Mouse (Mus musculus): Measurements from ENCODE around the gene Gm16181. TPM values are rescaled to one million over a fixed set of nuclear protein-coding genes. Genes with fewer than 3 reads are reported as not detected.

The Gm16181 gene
- 0.57 TPM in 1 of 2 replicates, not detected in the other for polyA plus RNA-seq (2015; fragmentation: Nextera tagmentation; extraction: Ambion mirVana)

DNA sequence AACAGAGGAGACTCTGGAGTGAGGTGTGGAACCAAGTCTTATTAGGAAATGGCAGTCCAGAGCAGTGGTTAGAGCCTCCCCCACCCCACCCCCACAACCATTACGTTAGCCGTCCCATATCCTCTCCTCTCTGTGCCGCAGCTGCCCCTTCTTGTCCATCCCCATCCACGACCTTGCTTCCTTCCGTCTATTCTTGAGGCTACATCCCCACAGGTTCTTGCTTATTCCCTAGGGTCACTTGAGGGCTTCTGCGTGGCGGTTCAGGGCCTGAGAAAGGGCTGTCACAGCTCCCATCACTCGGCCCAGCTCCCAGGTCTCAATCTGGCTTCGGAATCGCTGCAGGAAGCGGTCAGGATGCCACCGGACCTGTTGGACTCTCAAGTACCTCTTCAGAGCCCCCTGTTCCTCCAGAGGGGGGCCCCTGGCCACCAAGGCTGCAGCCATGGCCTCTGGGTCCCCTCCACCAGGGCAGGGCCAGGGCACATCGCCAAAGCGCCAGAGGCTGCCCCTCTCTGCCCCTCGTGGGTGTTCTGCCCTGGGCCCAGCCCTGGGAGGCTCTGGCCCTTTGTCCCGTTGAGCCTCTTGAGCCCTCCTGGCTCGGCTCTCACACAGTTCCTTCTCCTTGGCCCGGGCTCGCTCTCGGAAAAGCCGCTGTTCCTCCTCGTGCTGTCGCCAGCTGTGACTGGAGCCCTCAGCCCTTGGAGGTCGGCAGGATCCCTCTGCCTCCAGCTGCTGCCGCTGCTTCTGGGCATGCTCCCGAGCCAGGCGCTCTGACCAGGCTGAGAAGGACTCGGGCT is at the start of gene Gm16181:
Gene Gm16181, plus strand, starts transcription at position 679 of the 797 bp plus-strand sequence.
- H3K4me2 ChIP-seq (replicated peaks): no peak within 1 kb of the TSS
- 0 out of 2 replicates have a peak within 1 kb of the TSS, but pooled peaks have one; percentile 9 for H3K9ac ChIP-seq
- peak within 1 kb of the TSS; percentile 28; the same call in 1 of the 2 replicates for H3K27ac ChIP-seq (replicated peaks)
- H3K36me3 ChIP-seq: peaks cover 30% of the 10 kb centered on the region
- ATAC-seq (ENCODE audit: insufficient number of reproducible peaks, low FRiP score, low TSS enrichment, low read depth): no peak
- H3K4me1 ChIP-seq: peaks cover 6% of the 10 kb centered on the region; the same call in 1 of the 2 replicates
- no peaks in the 10 kb centered on the region for H3K9me3 ChIP-seq (replicated peaks)
- H3K27me3 ChIP-seq: no peaks in the 10 kb centered on the region
- H3K4me3 ChIP-seq (replicated peaks): no peak within 1 kb of the TSS
- 73% methylated on average over 28 of the region's 28 CpGs for WGBS

GRCm38 (mm10) chr17:35172445-35173234 is 48.0 kb upstream of the Gm16181 start:
- Histone ChIP-seq H3K4me2 (replicated peaks) (no peak overlapping the region), H3K9ac (no peak overlapping the region), H3K4me1 (peaks cover 18% of the 10 kb centered on the region), H3K27me3 (no peaks in the 10 kb centered on the region), H3K9me3 (replicated peaks) (no peaks in the 10 kb centered on the region), H3K27ac (replicated peaks) (peak overlapping the region; percentile 72), H3K4me3 (replicated peaks) (no peak overlapping the region), H3K36me3 (no peaks in the 10 kb centered on the region)
- ATAC-seq (ENCODE audit: insufficient number of reproducible peaks, low FRiP score, low TSS enrichment, low read depth): no peak
- WGBS: 62% methylated on average over 11 of the region's 11 CpGs

DNA sequence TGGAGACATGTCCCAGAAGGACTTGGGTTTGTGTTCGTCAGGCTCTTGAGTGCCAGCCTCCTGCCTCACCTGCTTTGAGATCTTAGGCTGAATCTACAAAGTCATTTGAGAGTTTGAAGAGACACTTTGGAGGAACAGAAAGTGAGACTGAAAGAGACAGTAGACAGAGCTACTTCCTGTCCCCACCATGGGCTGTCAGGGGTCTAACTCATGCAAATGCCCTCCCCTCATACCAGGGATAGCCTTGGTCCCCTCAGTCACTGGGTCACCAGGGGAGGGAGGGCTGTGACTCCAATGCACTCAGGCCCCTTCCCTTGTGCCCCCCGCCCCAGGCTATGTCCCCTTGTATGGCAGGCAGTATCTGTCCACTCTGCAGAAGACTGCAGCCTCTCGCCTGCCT is 47.3 kb upstream of the Gm16181 start:
- Histone ChIP-seq H3K36me3 (no peaks in the 10 kb centered on the region), H3K9ac (no peak overlapping the region), H3K27me3 (no peaks in the 10 kb centered on the region), H3K4me1 (peaks cover 18% of the 10 kb centered on the region), H3K4me3 (replicated peaks) (no peak overlapping the region), H3K27ac (replicated peaks) (peak overlapping the region; percentile 72), H3K9me3 (replicated peaks) (no peaks in the 10 kb centered on the region), H3K4me2 (replicated peaks) (no peak overlapping the region)
- ATAC-seq (ENCODE audit: insufficient number of reproducible peaks, low FRiP score, low TSS enrichment, low read depth): no peak
- WGBS: 67% methylated on average over 3 of the region's 3 CpGs

- 0 out of 2 replicates have a peak overlapping the region, but pooled peaks have one; percentile 22 for H3K27ac ChIP-seq (replicated peaks)
- WGBS: 52% methylated on average over 8 of the region's 8 CpGs
- H3K27me3 ChIP-seq: no peaks in the 10 kb centered on the region
- H3K4me1 ChIP-seq: peaks cover 18% of the 10 kb centered on the region
- no peak overlapping the region for H3K4me3 ChIP-seq (replicated peaks)
- ATAC-seq (ENCODE audit: insufficient number of reproducible peaks, low FRiP score, low TSS enrichment, low read depth): no peak
- no peaks in the 10 kb centered on the region for H3K9me3 ChIP-seq (replicated peaks)
- no peaks in the 10 kb centered on the region for H3K36me3 ChIP-seq
- H3K9ac ChIP-seq: no peak overlapping the region
- H3K4me2 ChIP-seq (replicated peaks): no peak overlapping the region
These were observed 46.2 kb upstream of the Gm16181 start for GRCm38 (mm10) chr17:35174201-35174977.

GRCm38 (mm10) chr17:35175382-35175781 is 45.3 kb upstream of the Gm16181 start:
- ATAC-seq (ENCODE audit: insufficient number of reproducible peaks, low FRiP score, low TSS enrichment, low read depth): no peak
- H3K36me3 ChIP-seq: no peaks in the 10 kb centered on the region
- 61% methylated on average over 6 of the region's 6 CpGs for WGBS

DNA sequence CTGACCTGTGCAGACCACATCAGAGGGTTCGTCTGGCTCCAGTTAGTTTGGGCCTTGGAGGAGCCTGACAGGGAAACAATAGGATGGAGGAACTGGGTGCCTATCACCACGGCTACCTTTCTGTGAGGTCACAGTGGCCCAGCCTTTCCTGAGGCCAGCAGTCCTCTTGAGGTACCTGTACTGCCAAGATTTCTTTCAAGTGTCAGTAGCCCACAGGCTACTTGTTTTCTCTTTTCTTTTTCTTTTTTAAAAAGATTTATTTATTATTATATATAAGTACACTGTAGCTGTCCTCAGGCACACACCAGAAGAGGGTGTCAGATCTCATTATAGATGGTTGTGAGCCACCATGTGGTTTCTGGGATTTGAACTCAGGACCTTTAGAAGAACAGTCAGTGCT is 44.7 kb upstream of the Gm16181 start, which contains the start of gene Aif1:
Gene Aif1, minus strand, starts transcription at position 101 of the 400 bp plus-strand sequence.
- H3K4me2 ChIP-seq (replicated peaks): no peak within 1 kb of the TSS

More at GRCm38 (mm10) chr17:35175382-35175781, 45.3 kb upstream of the Gm16181 start:
- H3K9me3 ChIP-seq (replicated peaks): no peaks in the 10 kb centered on the region
- H3K9ac ChIP-seq: no peak overlapping the region
- no peak overlapping the region for H3K27ac ChIP-seq (replicated peaks)
- H3K27me3 ChIP-seq: no peaks in the 10 kb centered on the region
- H3K4me2 ChIP-seq (replicated peaks): no peak overlapping the region
- H3K4me3 ChIP-seq (replicated peaks): no peak overlapping the region
- H3K4me1 ChIP-seq: peaks cover 18% of the 10 kb centered on the region

GRCm38 (mm10) chr17:35178528-35178927 is 42.1 kb upstream of the Gm16181 start:
- Histone ChIP-seq H3K9me3 (replicated peaks) (no peaks in the 10 kb centered on the region), H3K27ac (replicated peaks) (no peak overlapping the region), H3K4me2 (replicated peaks) (no peak overlapping the region), H3K9ac (no peak overlapping the region), H3K36me3 (no peaks in the 10 kb centered on the region), H3K4me1 (peaks cover 10% of the 10 kb centered on the region), H3K4me3 (replicated peaks) (no peak overlapping the region), H3K27me3 (no peaks in the 10 kb centered on the region)
- WGBS: 10% methylated on average over 5 of the region's 5 CpGs
- ATAC-seq (ENCODE audit: insufficient number of reproducible peaks, low FRiP score, low TSS enrichment, low read depth): peak; percentile 39; the same call in 1 of the 2 replicates

More for the DNA sequence above, 44.7 kb upstream of the Gm16181 start, which contains the start of gene Aif1:
- Histone ChIP-seq H3K27ac (replicated peaks) (no peak within 1 kb of the TSS), H3K4me3 (replicated peaks) (no peak within 1 kb of the TSS), H3K36me3 (no peaks in the 10 kb centered on the region), H3K27me3 (no peaks in the 10 kb centered on the region), H3K4me1 (peaks cover 18% of the 10 kb centered on the region), H3K9ac (no peak within 1 kb of the TSS), H3K9me3 (replicated peaks) (no peaks in the 10 kb centered on the region)
- 47% methylated on average over 2 of the region's 2 CpGs for WGBS
- ATAC-seq (ENCODE audit: insufficient number of reproducible peaks, low FRiP score, low TSS enrichment, low read depth): no peak

DNA sequence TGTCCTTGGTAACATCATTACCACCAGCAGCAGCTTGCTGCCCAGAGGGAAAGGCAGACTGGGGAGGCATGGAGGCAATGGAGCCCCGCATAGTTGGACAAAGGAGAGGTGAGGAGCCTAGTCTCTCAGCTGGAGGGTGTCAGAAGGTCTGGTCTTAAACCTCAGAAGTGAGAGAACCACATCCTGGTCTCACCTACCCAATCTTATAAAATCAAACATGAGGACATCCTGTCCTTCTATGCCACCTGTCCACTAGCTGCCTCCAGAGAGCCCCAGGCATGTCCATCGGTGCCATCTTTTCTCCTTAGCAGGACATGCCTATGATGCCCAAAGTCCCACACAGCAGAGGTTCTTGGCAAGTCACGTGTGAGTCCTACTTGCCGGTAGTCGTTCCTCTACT is 40.5 kb upstream of the Gm16181 start:
- Histone ChIP-seq H3K4me2 (replicated peaks) (no peak overlapping the region), H3K9me3 (replicated peaks) (no peaks in the 10 kb centered on the region), H3K4me3 (replicated peaks) (no peak overlapping the region), H3K27me3 (no peaks in the 10 kb centered on the region), H3K36me3 (no peaks in the 10 kb centered on the region), H3K9ac (no peak overlapping the region), H3K27ac (replicated peaks) (no peak overlapping the region), H3K4me1 (no peaks in the 10 kb centered on the region)
- no peak for ATAC-seq (ENCODE audit: insufficient number of reproducible peaks, low FRiP score, low TSS enrichment, low read depth)
- 75% methylated on average over 5 of the region's 5 CpGs for WGBS

- H3K27me3 ChIP-seq: no peaks in the 10 kb centered on the region
- ATAC-seq (ENCODE audit: insufficient number of reproducible peaks, low FRiP score, low TSS enrichment, low read depth): peak; percentile 77
- H3K9me3 ChIP-seq (replicated peaks): no peaks in the 10 kb centered on the region
- no peak overlapping the region for H3K9ac ChIP-seq
- no peaks in the 10 kb centered on the region for H3K36me3 ChIP-seq
- peak overlapping the region; percentile 78 for H3K27ac ChIP-seq (replicated peaks)
- H3K4me2 ChIP-seq (replicated peaks): peak overlapping the region; percentile 45
- H3K4me1 ChIP-seq: peaks cover 13% of the 10 kb centered on the region; the same call in 1 of the 2 replicates
- peak overlapping the region; percentile 48 for H3K4me3 ChIP-seq (replicated peaks)
- WGBS: 1% methylated on average over 18 of the region's 18 CpGs
These were observed 34.7 kb upstream of the Gm16181 start for GRCm38 (mm10) chr17:35185639-35186611.

- Histone ChIP-seq H3K27me3 (no peaks in the 10 kb centered on the region), H3K9me3 (replicated peaks) (no peaks in the 10 kb centered on the region), H3K9ac (no peak overlapping the region), H3K27ac (replicated peaks) (peak overlapping the region; percentile 78), H3K4me3 (replicated peaks) (peak overlapping the region; percentile 48), H3K36me3 (no peaks in the 10 kb centered on the region), H3K4me2 (replicated peaks) (peak overlapping the region; percentile 45), H3K4me1 (peaks cover 13% of the 10 kb centered on the region; the same call in 1 of the 2 replicates)
- WGBS: under 1% methylated on average over 4 of the region's 4 CpGs
- 0 out of 2 replicates have a peak, but pooled peaks have one; percentile 9 for ATAC-seq (ENCODE audit: insufficient number of reproducible peaks, low FRiP score, low TSS enrichment, low read depth)
These were observed 34.0 kb upstream of the Gm16181 start for GRCm38 (mm10) chr17:35186681-35187080.
